24 mouse cellular contexts compared by ENCODE assay signal in genomic region chr11:120204200-120204599, GRCm38 (mm10).
"Had no signal": no experiment of that assay in that cellular context is flagged by ENCODE, and none has a peak within 500 bp of the region (broad histone marks: within the 10 kb centered on the region; RNA-seq: fewer than 3 reads in every experiment).

No protein-coding gene starts in this region.

- H3K9me3 ChIP-seq: heart, embryonic 10.5 days; heart, embryonic 12.5 days; hindbrain, embryonic 13.5 days; hindbrain, embryonic 15.5 days; kidney, embryonic 15.5 days; limb, embryonic 13.5 days; limb, embryonic 15.5 days; liver, embryonic 12.5 days had no signal

- DNase-seq: gastrocnemius, postnatal 14 days; gastrocnemius, postnatal 36 days; heart, adult 18-20 months; heart, postnatal 14 days; heart, postnatal 36 days; kidney, adult 11 months; kidney, adult 2 months; kidney, adult 9 months; kidney, postnatal 14 days; kidney, postnatal 36 days; layer of hippocampus, adult 9-11 months; layer of hippocampus, postnatal 36 days; left cerebral cortex, postnatal 4 days had no signal

- H3K4me3 ChIP-seq: heart, embryonic 10.5 days; heart, embryonic 12.5 days; hindbrain, embryonic 13.5 days; hindbrain, embryonic 15.5 days; kidney, embryonic 15.5 days; limb, embryonic 13.5 days; limb, embryonic 15.5 days; liver, embryonic 12.5 days had no signal

- ATAC-seq: hindbrain, postnatal 0 days; intestine, embryonic 16.5 days; liver, embryonic 12.5 days had no signal

- H3K4me1 ChIP-seq: limb, embryonic 15.5 days had no signal

- H3K36me3 ChIP-seq: heart, embryonic 10.5 days; heart, embryonic 12.5 days; hindbrain, embryonic 13.5 days; hindbrain, embryonic 15.5 days; kidney, embryonic 15.5 days; limb, embryonic 13.5 days; limb, embryonic 15.5 days; liver, embryonic 12.5 days had no signal

- H3K9ac ChIP-seq: heart, embryonic 12.5 days; hindbrain, embryonic 13.5 days; hindbrain, embryonic 15.5 days; kidney, embryonic 15.5 days; limb, embryonic 13.5 days; limb, embryonic 15.5 days; liver, embryonic 12.5 days had no signal

- H3K27me3 ChIP-seq: heart, embryonic 12.5 days; hindbrain, embryonic 13.5 days; hindbrain, embryonic 15.5 days; kidney, embryonic 15.5 days; limb, embryonic 13.5 days; limb, embryonic 15.5 days had no signal

- H3K4me2 ChIP-seq: heart, embryonic 12.5 days; hindbrain, embryonic 13.5 days; hindbrain, embryonic 15.5 days; kidney, embryonic 15.5 days; limb, embryonic 13.5 days; limb, embryonic 15.5 days; liver, embryonic 12.5 days had no signal

- H3K27ac ChIP-seq: heart, embryonic 10.5 days; hindbrain, embryonic 13.5 days; hindbrain, embryonic 15.5 days; hindbrain, postnatal 0 days; kidney, embryonic 15.5 days; kidney, postnatal 0 days; limb, embryonic 13.5 days; limb, embryonic 15.5 days; liver, embryonic 12.5 days had no signal
